Comparison of ENCODE assay signal across 19 mouse cellular contexts in genomic region chr5:51612049-51612448, GRCm38 (mm10). TPM values are rescaled to one million over a fixed set of nuclear protein-coding genes. Genes with fewer than 3 reads are reported as not detected.
DNase-seq lines count a peak whose midpoint lies in the region; ATAC-seq and TF ChIP-seq lines count a peak whose summit lies in the region.
"Had no signal": no experiment of that assay in that cellular context is flagged by ENCODE, and none has a peak within 500 bp of the region (broad histone marks: within the 10 kb centered on the region; RNA-seq: fewer than 3 reads in every experiment).

No protein-coding gene starts in this region.

- H3K27me3 ChIP-seq in forebrain, embryonic 12.5 days: no peaks in the 10 kb centered on the region
- no peaks in the 10 kb centered on the region for H3K27me3 ChIP-seq in forebrain, embryonic 11.5 days (ENCODE audit: control insufficient read depth, insufficient read depth, low read length)
- no peaks in the 10 kb centered on the region for H3K27me3 ChIP-seq in hindbrain, embryonic 16.5 days (replicated peaks; ENCODE audit: control insufficient read depth, insufficient read depth, low read length)
- no peaks in the 10 kb centered on the region for H3K27me3 ChIP-seq in hindbrain, postnatal 0 days (ENCODE audit: insufficient read depth, low read length)
- H3K27me3 ChIP-seq: embryonic facial prominence, embryonic 13.5 days; hindbrain, embryonic 12.5 days had no signal

- ATAC-seq in cerebellum, adult (ENCODE audit: insufficient number of reproducible peaks, low FRiP score, low TSS enrichment): peak; percentile 59; the same call in 1 of the 2 replicates
- peak; percentile 53; the same call in 1 of the 2 replicates for ATAC-seq in forebrain, embryonic 12.5 days (ENCODE audit: low FRiP score)
- ATAC-seq in forebrain, embryonic 11.5 days (replicated peaks; ENCODE audit: low FRiP score): no peak
- ATAC-seq in hindbrain, embryonic 16.5 days: peak; percentile 50; the same call in 1 of the 2 replicates
- ATAC-seq in hindbrain, postnatal 0 days: no peak
- ATAC-seq: inflammation-experienced regulatory T-cells, adult 6 months; intestine, postnatal 0 days had no signal

- no peak overlapping the region for H3K9ac ChIP-seq in forebrain, embryonic 12.5 days
- no peak overlapping the region for H3K9ac ChIP-seq in forebrain, embryonic 11.5 days (ENCODE audit: low read length)
- no peak overlapping the region for H3K9ac ChIP-seq in hindbrain, embryonic 16.5 days (ENCODE audit: low read depth, low read length)
- no peak overlapping the region for H3K9ac ChIP-seq in hindbrain, postnatal 0 days (replicated peaks; ENCODE audit: low read length)
- H3K9ac ChIP-seq: embryonic facial prominence, embryonic 13.5 days; hindbrain, embryonic 12.5 days had no signal

- TF ChIP-seq CTCF in hindbrain, postnatal 0 days (IDR thresholded peaks at IDR 0.05; ENCODE audit: low read depth): no peak

- H3K4me1 ChIP-seq in forebrain, embryonic 12.5 days: no peaks in the 10 kb centered on the region
- H3K4me1 ChIP-seq in forebrain, embryonic 11.5 days (replicated peaks; ENCODE audit: control insufficient read depth, insufficient read depth, low read length): no peaks in the 10 kb centered on the region
- no peaks in the 10 kb centered on the region for H3K4me1 ChIP-seq in hindbrain, embryonic 16.5 days (ENCODE audit: control insufficient read depth, insufficient read depth, low read depth, low read length)
- no peaks in the 10 kb centered on the region for H3K4me1 ChIP-seq in hindbrain, postnatal 0 days (ENCODE audit: insufficient read depth, low read length)
- H3K4me1 ChIP-seq: hindbrain, embryonic 12.5 days had no signal

- DNase-seq in cerebellum, adult 11 months: no peak
- DNase-seq in forebrain, embryonic 11.5 days (ENCODE audit: low spot score): no peak
- DNase-seq in hindbrain, postnatal 0 days (ENCODE audit: low spot score): no peak
- DNase-seq in thymus, postnatal 36 days: no peak
- DNase-seq: adrenal gland, postnatal 10 days; cerebellum, postnatal 14 days; gastrocnemius, postnatal 10 days; heart, adult 18-20 months; heart, postnatal 10 days; heart, postnatal 4 days; kidney, adult 8-10 months had no signal

- WGBS in forebrain, embryonic 12.5 days: 90% methylated on average over 4 of the region's 4 CpGs
- WGBS in forebrain, embryonic 11.5 days: 88% methylated on average over 4 of the region's 4 CpGs
- WGBS in hindbrain, embryonic 16.5 days: 80% methylated on average over 4 of the region's 4 CpGs
- 70% methylated on average over 4 of the region's 4 CpGs for WGBS in hindbrain, postnatal 0 days

- H3K27ac ChIP-seq in forebrain, embryonic 12.5 days: no peak overlapping the region
- H3K27ac ChIP-seq in forebrain, embryonic 11.5 days (ENCODE audit: low read depth, low read length): no peak overlapping the region
- no peak overlapping the region for H3K27ac ChIP-seq in hindbrain, embryonic 16.5 days (ENCODE audit: low read depth, low read length)
- H3K27ac ChIP-seq in hindbrain, postnatal 0 days: no peak overlapping the region
- H3K27ac ChIP-seq: embryonic facial prominence, embryonic 13.5 days; heart, embryonic 10.5 days; hindbrain, embryonic 12.5 days had no signal

- H3K4me2 ChIP-seq in forebrain, embryonic 12.5 days: no peak overlapping the region
- no peak overlapping the region for H3K4me2 ChIP-seq in forebrain, embryonic 11.5 days (ENCODE audit: low read depth, low read length, severe bottlenecking)
- H3K4me2 ChIP-seq in hindbrain, embryonic 16.5 days (ENCODE audit: low read length): no peak overlapping the region
- no peak overlapping the region for H3K4me2 ChIP-seq in hindbrain, postnatal 0 days (ENCODE audit: low read depth, low read length)
- H3K4me2 ChIP-seq: embryonic facial prominence, embryonic 13.5 days; hindbrain, embryonic 12.5 days had no signal

- no peaks in the 10 kb centered on the region for H3K9me3 ChIP-seq in forebrain, embryonic 12.5 days
- no peaks in the 10 kb centered on the region for H3K9me3 ChIP-seq in forebrain, embryonic 11.5 days (ENCODE audit: control insufficient read depth, low read length)
- H3K9me3 ChIP-seq in hindbrain, embryonic 16.5 days (ENCODE audit: control insufficient read depth, low read length): no peaks in the 10 kb centered on the region
- H3K9me3 ChIP-seq in hindbrain, postnatal 0 days (ENCODE audit: low read length): no peaks in the 10 kb centered on the region
- H3K9me3 ChIP-seq: embryonic facial prominence, embryonic 13.5 days; heart, embryonic 10.5 days; hindbrain, embryonic 12.5 days had no signal

- H3K36me3 ChIP-seq in forebrain, embryonic 12.5 days (replicated peaks): no peaks in the 10 kb centered on the region
- H3K36me3 ChIP-seq in forebrain, embryonic 11.5 days (ENCODE audit: control insufficient read depth, insufficient read depth, low read length): no peaks in the 10 kb centered on the region
- no peaks in the 10 kb centered on the region for H3K36me3 ChIP-seq in hindbrain, embryonic 16.5 days (ENCODE audit: control insufficient read depth, insufficient read depth, low read length)
- H3K36me3 ChIP-seq in hindbrain, postnatal 0 days (ENCODE audit: insufficient read depth, low read length): no peaks in the 10 kb centered on the region
- H3K36me3 ChIP-seq: embryonic facial prominence, embryonic 13.5 days; heart, embryonic 10.5 days; hindbrain, embryonic 12.5 days had no signal

- no peak overlapping the region for H3K4me3 ChIP-seq in forebrain, embryonic 12.5 days (replicated peaks)
- H3K4me3 ChIP-seq in forebrain, embryonic 11.5 days (ENCODE audit: low read depth, low read length): no peak overlapping the region
- no peak overlapping the region for H3K4me3 ChIP-seq in hindbrain, embryonic 16.5 days (ENCODE audit: low read length)
- no peak overlapping the region for H3K4me3 ChIP-seq in hindbrain, postnatal 0 days (ENCODE audit: low read length)
- H3K4me3 ChIP-seq: embryonic facial prominence, embryonic 13.5 days; heart, embryonic 10.5 days; hindbrain, embryonic 12.5 days had no signal

RNA-seq across cellular contexts. Expression of gene Ppargc1a, which starts 44.5 kb away (rescaled TPM):
- 4.5 and 5.5 TPM in 2 replicates for polyA plus RNA-seq in forebrain, embryonic 12.5 days (2016; fragmentation: Nextera tagmentation; extraction: Ambion mirVana)
- 2.8 and 4.3 TPM in 2 replicates for polyA plus RNA-seq in forebrain, embryonic 11.5 days (2014; fragmentation: Nextera tagmentation; extraction: Ambion mirVana)
- polyA plus RNA-seq in hindbrain, embryonic 16.5 days (2015; fragmentation: Nextera tagmentation; extraction: Ambion mirVana): 13.3 and 21.6 TPM in 2 replicates
- total RNA-seq in hindbrain, postnatal 0 days (2014; rRNA removed): 14.5 and 16.3 TPM in 2 replicates
- polyA plus RNA-seq in hindbrain, postnatal 0 days (2015; fragmentation: Nextera tagmentation; extraction: Ambion mirVana): 20.3 and 22.6 TPM in 2 replicates

Comparison
In these comparisons a context has a peak if more than half of its experiments do, and no peak if none do; other contexts are left out.
1. ATAC-seq: peak in cerebellum, adult (single experiment), forebrain, embryonic 12.5 days (single experiment) and hindbrain, embryonic 16.5 days (single experiment); none in forebrain, embryonic 11.5 days (single experiment) and hindbrain, postnatal 0 days (single experiment).